Mouse (Mus musculus): ENCODE results near the gene Maml3. TPM values are rescaled to one million over a fixed set of nuclear protein-coding genes. Genes with fewer than 3 reads are reported as not detected.

Maml3 gene
- total RNA-seq, 2 experiments from 2014 or later = 6.5 to 7.3 TPM

- DNase-seq (ENCODE audit: low spot score in 2 of 2) = no peak
Measured at GRCm38 (mm10) chr3:51753262-51753661, 351.6 kb downstream of the Maml3 start.

- no peak for DNase-seq (ENCODE audit: low spot score in 2 of 2)
Measured at GRCm38 (mm10) chr3:51751440-51751839, 353.4 kb downstream of the Maml3 start.

- DNase-seq (ENCODE audit: low spot score in 2 of 2) = peak in 1 of 2 experiments; percentile 47
Measured at GRCm38 (mm10) chr3:51749812-51750481, 354.9 kb downstream of the Maml3 start.

GRCm38 (mm10) chr3:51749421-51749811 lies 355.5 kb downstream of the Maml3 start:
- no peak for DNase-seq (ENCODE audit: low spot score in 2 of 2)

- no peak for DNase-seq (ENCODE audit: low spot score in 2 of 2)
Measured at GRCm38 (mm10) chr3:51748436-51749376, 356.2 kb downstream of the Maml3 start.

GRCm38 (mm10) chr3:51746816-51747215 lies 358.1 kb downstream of the Maml3 start:
- DNase-seq (ENCODE audit: low spot score in 2 of 2) = no peak

GRCm38 (mm10) chr3:51745162-51745561 lies 359.7 kb downstream of the Maml3 start:
- DNase-seq (ENCODE audit: low spot score in 2 of 2) = no peak

GRCm38 (mm10) chr3:51744339-51744759 lies 360.5 kb downstream of the Maml3 start:
- DNase-seq (ENCODE audit: low spot score in 2 of 2) = no peak

GRCm38 (mm10) chr3:51742405-51742804 lies 362.5 kb downstream of the Maml3 start:
- no peak for DNase-seq (ENCODE audit: low spot score in 2 of 2)

GRCm38 (mm10) chr3:51741824-51742223 lies 363.1 kb downstream of the Maml3 start:
- DNase-seq (ENCODE audit: low spot score in 2 of 2) = no peak

- DNase-seq (ENCODE audit: low spot score in 2 of 2) = no peak
Measured at GRCm38 (mm10) chr3:51739835-51740112, 365.1 kb downstream of the Maml3 start.

- no peak for DNase-seq (ENCODE audit: low spot score in 2 of 2)
Measured at GRCm38 (mm10) chr3:51739049-51739834, 365.6 kb downstream of the Maml3 start.

- DNase-seq (ENCODE audit: low spot score in 2 of 2) = no peak
Measured at GRCm38 (mm10) chr3:51733685-51734084, 371.2 kb downstream of the Maml3 start.

- no peak for DNase-seq (ENCODE audit: low spot score in 2 of 2)
Measured at GRCm38 (mm10) chr3:51731949-51732636, 372.8 kb downstream of the Maml3 start.

- DNase-seq (ENCODE audit: low spot score in 2 of 2) = no peak
Measured at GRCm38 (mm10) chr3:51730662-51731061, 374.2 kb downstream of the Maml3 start.

GRCm38 (mm10) chr3:51729109-51729918 lies 375.6 kb downstream of the Maml3 start:
- DNase-seq (ENCODE audit: low spot score in 2 of 2) = no peak

GRCm38 (mm10) chr3:51728456-51728855 lies 376.4 kb downstream of the Maml3 start:
- no peak for DNase-seq (ENCODE audit: low spot score in 2 of 2)

- DNase-seq (ENCODE audit: low spot score in 2 of 2) = no peak
Measured at GRCm38 (mm10) chr3:51727968-51728367, 376.9 kb downstream of the Maml3 start.

GRCm38 (mm10) chr3:51727487-51727886 lies 377.4 kb downstream of the Maml3 start:
- no peak for DNase-seq (ENCODE audit: low spot score in 2 of 2)

GRCm38 (mm10) chr3:51726257-51726656 lies 378.6 kb downstream of the Maml3 start:
- no peak for DNase-seq (ENCODE audit: low spot score in 2 of 2)

Measured in gastrocnemius, postnatal 4 days (tissue).